Mouse (Mus musculus): ENCODE results near the gene Plet1.

The Plet1 gene

GRCm38 (mm10) chr9:50494311-50494710 is at the start of gene Plet1:
Plet1 (plus strand) TSS chr9:50494525.
- no peak for DNase-seq (ENCODE audit: low spot score)

GRCm38 (mm10) chr9:50449048-50449447 is 45.3 kb upstream of the Plet1 start:
- DNase-seq (ENCODE audit: low spot score), result peak; percentile 30

- DNase-seq (ENCODE audit: low spot score), result no peak
Measured at GRCm38 (mm10) chr9:50451456-50452218, 42.7 kb upstream of the Plet1 start.

- peak; percentile 68 for DNase-seq (ENCODE audit: low spot score)
Measured at GRCm38 (mm10) chr9:50452303-50452775, 42.0 kb upstream of the Plet1 start.

- DNase-seq (ENCODE audit: low spot score), result no peak
Measured at GRCm38 (mm10) chr9:50457596-50457995, 36.7 kb upstream of the Plet1 start.

- no peak for DNase-seq (ENCODE audit: low spot score)
Measured at GRCm38 (mm10) chr9:50459537-50459936, 34.8 kb upstream of the Plet1 start.

GRCm38 (mm10) chr9:50462494-50463204 is 31.7 kb upstream of the Plet1 start:
- DNase-seq (ENCODE audit: low spot score), result peak; percentile 39

- DNase-seq (ENCODE audit: low spot score), result no peak
Measured at GRCm38 (mm10) chr9:50463205-50463508, 31.2 kb upstream of the Plet1 start.

- no peak for DNase-seq (ENCODE audit: low spot score)
Measured at GRCm38 (mm10) chr9:50470377-50471100, 23.8 kb upstream of the Plet1 start.

GRCm38 (mm10) chr9:50471181-50471901 is 23.0 kb upstream of the Plet1 start:
- no peak for DNase-seq (ENCODE audit: low spot score)

GRCm38 (mm10) chr9:50475318-50475717 is 19.0 kb upstream of the Plet1 start:
- DNase-seq (ENCODE audit: low spot score), result no peak

GRCm38 (mm10) chr9:50475745-50476144 is 18.6 kb upstream of the Plet1 start:
- DNase-seq (ENCODE audit: low spot score), result no peak

- DNase-seq (ENCODE audit: low spot score), result no peak
Measured at GRCm38 (mm10) chr9:50476651-50477050, 17.7 kb upstream of the Plet1 start.

- DNase-seq (ENCODE audit: low spot score), result no peak
Measured at GRCm38 (mm10) chr9:50477270-50477669, 17.1 kb upstream of the Plet1 start.

- DNase-seq (ENCODE audit: low spot score), result no peak
Measured at GRCm38 (mm10) chr9:50478826-50479225, 15.5 kb upstream of the Plet1 start.

- DNase-seq (ENCODE audit: low spot score), result no peak
Measured at GRCm38 (mm10) chr9:50479476-50479875, 14.8 kb upstream of the Plet1 start.

GRCm38 (mm10) chr9:50482743-50483142 is 11.6 kb upstream of the Plet1 start:
- DNase-seq (ENCODE audit: low spot score), result no peak

GRCm38 (mm10) chr9:50485521-50485920 is 8.8 kb upstream of the Plet1 start:
- DNase-seq (ENCODE audit: low spot score), result no peak

- DNase-seq (ENCODE audit: low spot score), result no peak
Measured at GRCm38 (mm10) chr9:50490836-50491235, 3.5 kb upstream of the Plet1 start.

- no peak for DNase-seq (ENCODE audit: low spot score)
Measured at GRCm38 (mm10) chr9:50491531-50492045, 2.7 kb upstream of the Plet1 start.

- DNase-seq (ENCODE audit: low spot score), result no peak
Measured at GRCm38 (mm10) chr9:50493777-50494176, 548 bp upstream of the Plet1 start.
